Mouse (Mus musculus) bone marrow, adult 2 months (tissue): ENCODE data around the gene Acads. TPM values are rescaled to one million over a fixed set of nuclear protein-coding genes. Genes with fewer than 3 reads are reported as not detected.

Source experiments
- H3K27ac ChIP-seq: fragments of 200-500 bp; 2 replicates; pipeline ENCODE4 v1.5.1; 2012; ENCODE audit warnings: low read depth, mild to moderate bottlenecking, control low read depth, inconsistent platforms, low read length; ENCODE audit not compliant: control insufficient read depth, poor library complexity, insufficient read depth
- H3K4me1 ChIP-seq: fragments of 200-500 bp; 2 replicates; pipeline ENCODE4 v1.6.1; 2011; ENCODE audit warnings: low read length; ENCODE audit not compliant: control insufficient read depth, insufficient read depth
- H3K4me3 ChIP-seq: fragments of 200-500 bp; replicated peaks from 2 replicates; pipeline ENCODE3; 2011; ENCODE audit warnings: mild to moderate bottlenecking, low read depth, low read length, control low read depth; ENCODE audit not compliant: control insufficient read depth
- CTCF ChIP-seq: fragments of 200-500 bp; IDR thresholded peaks from 2 replicates; pipeline ENCODE4 v1.5.1; 2011; ENCODE audit warnings: low read length, control low read depth; ENCODE audit not compliant: control insufficient read depth, insufficient read depth
- POLR2A ChIP-seq: fragments of 200-500 bp; IDR thresholded peaks from 2 replicates; pipeline ENCODE4 v1.6.1; 2011; ENCODE audit warnings: low read depth, mild to moderate bottlenecking, control low read depth, low read length, borderline replicate concordance; ENCODE audit not compliant: control insufficient read depth
- WGBS: fragments of 180-500 bp; shearing (Covaris S2); methylation state at CpG from one replicate; pipeline ENCODE4 v1.1.7; 2018; 5-methylcytosine and 5-hydroxymethylcytosine counted together
- polyA plus RNA-seq: library from polyadenylated mRNA; stranded (reverse); fragments of >200 nt; gene quantifications from 2 replicates; pipeline ENCODE4 v1.2.4, GENCODE M21; 2011; ENCODE audit warnings: low replicate concordance; ENCODE audit not compliant: missing spikeins, insufficient read depth, insufficient read length

The Acads gene
- polyA plus RNA-seq, 1 experiment = 23.7 TPM

DNA sequence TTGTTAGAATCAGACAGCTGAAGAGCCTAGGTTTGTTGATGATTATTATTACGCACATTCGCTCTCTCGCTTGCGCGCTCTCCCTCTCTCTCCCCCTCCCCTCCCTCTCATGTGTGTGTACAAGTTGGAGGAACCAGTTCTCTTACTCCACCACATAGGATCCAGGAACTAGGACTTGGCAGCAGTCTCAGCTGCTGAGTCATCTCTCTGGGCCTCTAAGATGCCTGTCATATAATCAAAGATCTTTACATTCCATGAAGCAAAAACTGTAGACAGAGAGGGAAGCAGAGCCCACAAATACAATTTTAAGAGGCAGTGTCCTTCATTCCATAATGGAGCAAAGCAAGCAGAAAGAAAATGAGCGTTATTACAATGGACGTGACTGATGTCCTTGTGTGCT, 47.0 kb downstream of the Acads start:
- peaks cover 13% of the 10 kb centered on the region for H3K4me1 ChIP-seq
- TF ChIP-seq CTCF (no peak), POLR2A (no peak)
- H3K27ac ChIP-seq = peak overlapping the region; percentile 89
- 24% methylated on average over 7 of the region's 7 CpGs for WGBS
- H3K4me3 ChIP-seq = no peak overlapping the region

- TF ChIP-seq POLR2A = no peak
- TF ChIP-seq CTCF = no peak
- Histone ChIP-seq H3K4me1 (peaks cover 13% of the 10 kb centered on the region), H3K4me3 (no peak overlapping the region), H3K27ac (peak overlapping the region; percentile 89)
- 55% methylated on average over 11 of the region's 11 CpGs for WGBS
These were observed 47.8 kb downstream of the Acads start for GRCm38 (mm10) chr5:115071096-115071901.

GRCm38 (mm10) chr5:115070457-115070856, 48.7 kb downstream of the Acads start:
- TF ChIP-seq POLR2A = no peak
- WGBS = 93% methylated on average over 2 of the region's 2 CpGs
- Histone ChIP-seq H3K27ac (peak overlapping the region; percentile 74), H3K4me1 (peaks cover 13% of the 10 kb centered on the region), H3K4me3 (no peak overlapping the region)

DNA sequence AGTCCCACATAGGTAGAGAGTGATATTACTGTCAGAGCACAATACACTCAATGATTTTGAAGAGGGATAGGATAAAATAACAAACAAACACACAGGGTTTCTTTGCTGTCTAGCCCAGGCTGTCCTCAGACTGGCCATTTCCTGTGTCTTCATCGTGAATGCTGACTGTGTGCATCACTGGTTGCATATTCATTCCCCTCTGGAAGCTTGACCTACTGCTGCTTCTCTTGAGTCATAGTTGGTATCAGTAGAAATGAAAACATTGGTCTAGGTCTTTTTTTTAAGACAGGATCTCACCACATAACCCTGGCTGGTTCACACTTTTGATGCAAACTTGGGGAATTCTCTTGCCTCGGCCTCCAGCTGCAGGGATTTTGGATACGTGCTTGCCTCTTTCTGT, 49.5 kb downstream of the Acads start:
- Histone ChIP-seq H3K4me1 (peaks cover 13% of the 10 kb centered on the region), H3K27ac (no peak overlapping the region), H3K4me3 (no peak overlapping the region)
- TF ChIP-seq CTCF (no peak), POLR2A (no peak)
- 67% methylated on average over 3 of the region's 3 CpGs for WGBS

DNA sequence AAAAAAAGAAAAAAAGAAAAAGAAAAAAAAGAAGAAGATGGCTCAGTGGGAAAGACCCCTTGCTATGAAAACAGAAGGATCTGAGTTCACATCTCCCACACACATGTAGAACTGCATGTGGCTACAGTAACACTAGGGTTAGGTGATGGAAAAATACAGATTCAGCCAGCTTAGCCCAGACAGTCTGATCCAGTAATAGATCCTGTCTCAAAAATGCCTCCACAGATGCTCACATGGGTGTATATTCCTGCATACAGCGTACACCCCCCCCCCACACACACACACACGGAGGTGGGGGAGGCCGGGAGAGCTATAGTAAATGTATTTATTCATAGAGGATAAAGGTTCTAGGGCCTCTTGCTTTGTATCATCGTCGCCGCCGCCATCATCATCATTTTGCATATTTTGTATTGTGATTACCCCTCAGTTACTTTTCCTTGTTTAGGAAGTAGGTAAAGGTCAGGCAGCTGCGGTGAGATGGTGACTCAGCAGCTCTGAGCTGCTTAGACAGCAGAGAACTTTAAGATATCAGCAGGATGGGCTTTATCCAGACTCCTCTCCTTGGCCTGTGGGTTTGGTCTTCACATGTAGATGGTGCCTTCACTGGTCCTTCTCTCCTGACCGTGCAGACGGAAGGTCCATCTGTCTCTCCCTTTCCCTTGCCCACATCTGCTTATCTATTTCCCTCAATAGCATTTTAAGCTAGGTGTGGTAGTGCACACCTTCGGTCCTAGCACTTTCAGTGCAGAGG, 50.3 kb downstream of the Acads start:
- Histone ChIP-seq H3K27ac (peak overlapping the region; percentile 72; the same call in 1 of the 2 replicates), H3K4me3 (no peak overlapping the region), H3K4me1 (peaks cover 13% of the 10 kb centered on the region)
- TF ChIP-seq POLR2A (no peak), CTCF (no peak)
- 42% methylated on average over 11 of the region's 11 CpGs for WGBS

- H3K4me3 ChIP-seq = no peak overlapping the region
- peaks cover 7% of the 10 kb centered on the region for H3K4me1 ChIP-seq
- H3K27ac ChIP-seq = no peak overlapping the region
- WGBS = 49% methylated on average over 4 of the region's 4 CpGs
- TF ChIP-seq POLR2A (no peak), CTCF (no peak)
These were observed 52.9 kb downstream of the Acads start for GRCm38 (mm10) chr5:115066245-115066644.

DNA sequence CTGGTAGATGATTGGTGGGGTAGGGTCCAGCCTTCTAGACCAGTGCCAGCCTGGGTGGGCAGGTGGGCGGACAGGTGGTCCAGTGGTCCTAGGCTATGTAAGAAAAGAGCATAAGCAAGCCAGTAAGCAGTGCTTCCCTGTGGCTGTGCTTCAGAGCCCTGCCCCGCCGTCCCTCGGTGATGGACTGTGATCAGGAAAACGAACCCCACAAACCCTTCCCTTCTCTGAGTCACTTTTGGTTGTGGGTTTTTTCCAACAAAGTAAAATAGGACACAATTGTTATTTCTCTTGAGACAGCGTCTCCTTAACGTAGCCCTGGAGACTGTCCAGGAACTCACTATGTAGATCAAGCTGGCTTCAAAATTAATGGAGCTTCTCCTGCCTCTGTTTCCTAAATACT, 55.8 kb downstream of the Acads start:
- no peak overlapping the region for H3K4me3 ChIP-seq
- TF ChIP-seq CTCF = no peak
- no peak for TF ChIP-seq POLR2A
- no peak overlapping the region for H3K27ac ChIP-seq
- WGBS = 84% methylated on average over 7 of the region's 7 CpGs
- H3K4me1 ChIP-seq = peaks cover 5% of the 10 kb centered on the region

DNA sequence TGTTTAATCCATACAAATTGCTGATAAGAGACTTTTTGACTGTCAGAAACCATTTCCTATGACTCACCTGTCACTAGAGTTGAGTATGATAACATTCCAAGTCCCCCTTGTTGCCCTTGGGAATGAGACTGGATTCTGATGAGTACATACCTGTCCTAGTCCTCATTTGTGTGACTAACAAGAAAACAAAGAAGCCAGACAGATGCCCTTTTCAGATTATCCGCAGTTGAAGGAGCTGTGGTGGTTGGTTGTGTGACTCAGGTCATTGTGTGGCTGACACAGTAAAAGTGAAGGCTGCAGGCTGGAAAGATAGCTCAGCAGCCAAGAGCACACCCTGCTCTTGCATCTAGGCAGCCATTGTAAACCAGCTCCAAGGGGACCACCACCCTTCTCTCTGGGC, 56.6 kb downstream of the Acads start:
- Histone ChIP-seq H3K27ac (no peak overlapping the region), H3K4me3 (no peak overlapping the region), H3K4me1 (peaks cover 4% of the 10 kb centered on the region)
- TF ChIP-seq CTCF = no peak
- no peak for TF ChIP-seq POLR2A
- WGBS = 79% methylated on average over 1 of the region's 1 CpGs

DNA sequence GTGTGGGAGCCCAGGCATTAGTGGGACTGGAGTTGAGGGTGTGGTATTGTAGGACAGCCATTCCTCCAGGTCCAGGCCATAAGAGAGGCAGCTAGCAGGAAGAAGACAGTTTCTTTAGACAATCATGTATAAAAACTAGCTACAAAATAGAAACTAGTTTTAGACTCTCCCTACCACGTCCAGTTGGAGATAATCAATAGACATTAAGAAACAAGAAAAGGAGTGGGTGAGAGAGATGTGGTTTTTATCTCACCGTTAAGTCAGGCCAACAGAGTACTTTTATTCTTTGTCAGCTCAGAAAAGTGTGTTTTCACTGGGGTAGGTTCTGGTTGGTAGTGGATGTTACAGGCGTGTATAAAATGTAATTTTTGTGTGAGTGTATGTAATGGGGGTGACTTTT, 58.2 kb downstream of the Acads start:
- WGBS = 63% methylated on average over 3 of the region's 3 CpGs
- no peak overlapping the region for H3K27ac ChIP-seq
- peaks cover 4% of the 10 kb centered on the region for H3K4me1 ChIP-seq

More for the DNA sequence above, 58.2 kb downstream of the Acads start:
- H3K4me3 ChIP-seq = no peak overlapping the region
- TF ChIP-seq CTCF = no peak
- TF ChIP-seq POLR2A = no peak

Other genes with a start within 250 kb of the Acads start
- gene Oasl2, start 222.4 kb downstream of the Acads start, polyA plus RNA-seq = 37.0 and 44.3 TPM in 2 replicates
- 8.7 and 13.5 TPM in 2 replicates for gene Oasl1, start 196.1 kb downstream of the Acads start, polyA plus RNA-seq
- gene 2210016L21Rik, start 177.2 kb downstream of the Acads start, polyA plus RNA-seq = 9.7 and 15.9 TPM in 2 replicates
- gene Hnf1a, start 148.3 kb downstream of the Acads start, polyA plus RNA-seq = not detected in 2 replicates
- gene Sppl3, start 108.2 kb downstream of the Acads start, polyA plus RNA-seq = 33.9 and 44.8 TPM in 2 replicates
- gene Gm10401, start 21.1 kb downstream of the Acads start, polyA plus RNA-seq = not detected in 2 replicates
- 3.7 and 7.8 TPM in 2 replicates for gene Unc119b, start 15.6 kb upstream of the Acads start, polyA plus RNA-seq
- gene Mlec, start 38.8 kb upstream of the Acads start, polyA plus RNA-seq = 25.2 and 56.9 TPM in 2 replicates
- not detected in 2 replicates for gene Cabp1, start 75.0 kb upstream of the Acads start, polyA plus RNA-seq
- 67.1 and 96.1 TPM in 2 replicates for gene Pop5, start 116.5 kb upstream of the Acads start, polyA plus RNA-seq
- 165 and 203 TPM in 2 replicates for gene Rnf10, start 153.6 kb upstream of the Acads start, polyA plus RNA-seq
- gene Coq5, start 160.3 kb upstream of the Acads start, polyA plus RNA-seq = 24.4 and 32.9 TPM in 2 replicates
- 139 and 177 TPM in 2 replicates for gene Dynll1, start 181.7 kb upstream of the Acads start, polyA plus RNA-seq
- gene Srsf9, start 207.8 kb upstream of the Acads start, polyA plus RNA-seq = 61.2 and 61.4 TPM in 2 replicates
- gene Gatc, start 221.8 kb upstream of the Acads start, polyA plus RNA-seq = 7.3 and 7.8 TPM in 2 replicates
- gene Triap1, start 221.9 kb upstream of the Acads start, polyA plus RNA-seq = 13.2 and 18.3 TPM in 2 replicates
- gene Cox6a1, start 229.6 kb upstream of the Acads start, polyA plus RNA-seq = 238 and 259 TPM in 2 replicates